ENCODE assay signal across 25 mouse cellular contexts in genomic region chr5:123359431-123359830, GRCm38 (mm10). TPM values are rescaled to one million over a fixed set of nuclear protein-coding genes. Genes with fewer than 3 reads are reported as not detected.
DNase-seq lines count a peak whose midpoint lies in the region; ATAC-seq and TF ChIP-seq lines count a peak whose summit lies in the region.
"Had no signal": no experiment of that assay in that cellular context is flagged by ENCODE, and none has a peak within 500 bp of the region (broad histone marks: within the 10 kb centered on the region; RNA-seq: fewer than 3 reads in every experiment).

No protein-coding gene starts in this region.

- no peak overlapping the region for H3K4me2 ChIP-seq in kidney, embryonic 16.5 days (replicated peaks; ENCODE audit: low read depth, low read length)
- H3K4me2 ChIP-seq: heart, embryonic 13.5 days; limb, embryonic 12.5 days; liver, embryonic 15.5 days; lung, embryonic 14.5 days; midbrain, embryonic 11.5 days had no signal

- no peak for TF ChIP-seq CTCF in kidney, adult 2 months (conservative IDR thresholded peaks at IDR 0.05; ENCODE audit: insufficient read depth, insufficient read length, low read depth, low read length)

- peaks cover 1% of the 10 kb centered on the region; the same call in 1 of the 2 replicates for H3K36me3 ChIP-seq in kidney, adult 2 months (ENCODE audit: control insufficient read depth, insufficient read depth, low read length)
- peaks cover 71% of the 10 kb centered on the region for H3K36me3 ChIP-seq in kidney, embryonic 16.5 days (ENCODE audit: insufficient read depth, low read length)

- WGBS in kidney, adult 2 months = 32% methylated on average over 6 of the region's 6 CpGs
- WGBS in kidney, embryonic 16.5 days = 59% methylated on average over 6 of the region's 6 CpGs

- H3K4me1 ChIP-seq in kidney, adult 2 months (ENCODE audit: control insufficient read depth, insufficient read depth, low read length) = peaks cover 55% of the 10 kb centered on the region
- H3K4me1 ChIP-seq in kidney, embryonic 16.5 days (ENCODE audit: insufficient read depth, low read length) = peaks cover 5% of the 10 kb centered on the region
- H3K4me1 ChIP-seq: hindbrain, embryonic 10.5 days; limb, embryonic 12.5 days; liver, embryonic 15.5 days had no signal

- no peaks in the 10 kb centered on the region for H3K27me3 ChIP-seq in kidney, adult 2 months (replicated peaks; ENCODE audit: control insufficient read depth, insufficient read depth, low read length)
- no peaks in the 10 kb centered on the region for H3K27me3 ChIP-seq in kidney, embryonic 16.5 days (ENCODE audit: insufficient read depth, low read length)
- H3K27me3 ChIP-seq: heart, embryonic 13.5 days; limb, embryonic 12.5 days; liver, embryonic 15.5 days had no signal

- no peak for TF ChIP-seq POLR2A in kidney, adult 2 months (IDR thresholded peaks at IDR 0.05; ENCODE audit: low read depth, low read length)

- peak; percentile 49 for DNase-seq in brain, adult 2 months (ENCODE audit: low read depth, low spot score)
- peak; percentile 96 for DNase-seq in kidney, adult 2 months
- DNase-seq in kidney, postnatal 36 days = peak; percentile 87 to 94
- no peak for DNase-seq in testis, postnatal 10 days (ENCODE audit: low spot score)
- DNase-seq in heart, postnatal 4 days = no peak
- DNase-seq in urinary bladder, adult 2 months (ENCODE audit: low spot score) = no peak
- DNase-seq: adrenal gland, postnatal 36 days; cerebellum, adult 8-10 months; cerebellum, postnatal 36 days; gastrocnemius, postnatal 25 days; heart, adult 2 months; heart, postnatal 10 days; lung, embryonic 14.5 days; lung, postnatal 36 days had no signal

- H3K9me3 ChIP-seq in kidney, embryonic 16.5 days (ENCODE audit: low read length) = no peaks in the 10 kb centered on the region
- H3K9me3 ChIP-seq: heart, embryonic 13.5 days; hindbrain, embryonic 10.5 days; limb, embryonic 12.5 days; liver, embryonic 15.5 days had no signal

- no peak overlapping the region for H3K4me3 ChIP-seq in kidney, adult 2 months (ENCODE audit: insufficient read depth, low read depth, low read length)
- H3K4me3 ChIP-seq in kidney, embryonic 16.5 days (ENCODE audit: low read length) = no peak overlapping the region
- H3K4me3 ChIP-seq: heart, adult 2 months; heart, embryonic 13.5 days; hindbrain, embryonic 10.5 days; limb, embryonic 12.5 days; liver, embryonic 15.5 days; myocyte had no signal

- peak overlapping the region; percentile 87 for H3K27ac ChIP-seq in kidney, adult 2 months (ENCODE audit: insufficient read depth, low read depth, low read length)
- H3K27ac ChIP-seq in kidney, embryonic 16.5 days (ENCODE audit: low read length) = peak overlapping the region; percentile 76
- H3K27ac ChIP-seq: heart, adult 2 months; heart, embryonic 13.5 days; hindbrain, embryonic 10.5 days; limb, embryonic 12.5 days; liver, embryonic 15.5 days had no signal

- peak; percentile 91 for ATAC-seq in kidney, embryonic 16.5 days (ENCODE audit: low FRiP score, low TSS enrichment)
- ATAC-seq: CD4-positive, CD25-positive, alpha-beta regulatory T cell, adult 4 months; forebrain, embryonic 14.5 days; hindbrain, embryonic 16.5 days; midbrain, embryonic 16.5 days had no signal

- no peak overlapping the region for H3K9ac ChIP-seq in kidney, embryonic 16.5 days (replicated peaks; ENCODE audit: low read length)
- H3K9ac ChIP-seq: heart, embryonic 13.5 days; limb, embryonic 12.5 days; liver, embryonic 15.5 days; lung, embryonic 14.5 days had no signal

RNA-seq across cellular contexts. Expression of gene Bcl7a, which starts 15.8 kb away (rescaled TPM):
- polyA plus RNA-seq in kidney, adult 2 months (2012; rRNA removed) = 23.4 and 25.4 TPM in 2 replicates
- 40.0 and 47.9 TPM in 2 replicates for polyA plus RNA-seq in kidney, embryonic 16.5 days (2015; fragmentation: Nextera tagmentation; extraction: Ambion mirVana)
- total RNA-seq in heart, postnatal 4 days (2021) = 10 to 100 TPM; 14.1 to 14.8 TPM
- polyA plus RNA-seq in urinary bladder, adult 2 months (2012; rRNA removed) = 10.5 and 14.8 TPM in 2 replicates

RNA-seq across cellular contexts. Expression of gene Mlxip, which starts 35.2 kb away (rescaled TPM):
- 20.4 TPM in 2 replicates for polyA plus RNA-seq in kidney, adult 2 months (2012; rRNA removed)
- 17.4 and 21.1 TPM in 2 replicates for polyA plus RNA-seq in kidney, embryonic 16.5 days (2015; fragmentation: Nextera tagmentation; extraction: Ambion mirVana)
- 10 to 100 TPM; 19.2 to 21.0 TPM for total RNA-seq in heart, postnatal 4 days (2021)
- 27.6 and 28.0 TPM in 2 replicates for polyA plus RNA-seq in urinary bladder, adult 2 months (2012; rRNA removed)

Comparison
In these comparisons a context has a peak if more than half of its experiments do, and no peak if none do; other contexts are left out.
1. DNase-seq: peak in brain, adult 2 months (single experiment), kidney, adult 2 months (single experiment) and kidney, postnatal 36 days (2 of 2); none in testis, postnatal 10 days (single experiment), heart, postnatal 4 days (single experiment) and urinary bladder, adult 2 months (single experiment).